Mouse (Mus musculus): ENCODE measurements at regions not wholly inside any gene's neighbourhood (a gene's known extent, or its start where the extent isn't known, plus 50 kb on each side); places are given as distances from the start of the nearest gene placed in this dataset.

- peak; percentile 46 for DNase-seq
Measured at GRCm38 (mm10) chr13:42244240-42245086, 56.8 kb upstream of the Edn1 start.

GRCm38 (mm10) chr13:42245753-42246409 is 55.4 kb upstream of the Edn1 start:
- DNase-seq = no peak
